Comparison of ENCODE assay signal across 9 mouse cellular contexts in the genomic region with DNA sequence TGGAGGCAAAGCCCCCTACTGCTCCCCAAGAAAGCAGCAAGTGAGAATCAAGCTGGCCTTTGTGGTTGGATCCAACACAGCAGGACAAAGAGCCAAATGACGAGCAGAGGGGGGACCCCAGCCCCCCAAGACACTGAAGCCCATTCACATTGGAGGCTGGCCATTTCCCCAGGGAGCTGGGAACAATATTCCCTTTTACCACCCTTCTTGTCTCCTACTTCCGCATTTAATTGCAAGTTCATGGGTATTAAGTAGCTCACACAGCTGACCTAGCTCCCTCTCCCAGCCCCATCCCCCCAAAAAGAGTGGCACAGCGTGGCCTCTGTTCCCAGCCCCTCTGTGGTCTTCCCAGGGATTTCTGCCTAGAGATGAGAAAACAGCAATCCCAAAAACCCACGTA. TPM values are rescaled to one million over a fixed set of nuclear protein-coding genes. Genes with fewer than 3 reads are reported as not detected.
A peak's percentile ranks its signal among the peaks of the same experiment; 100 is the strongest.
DNase-seq lines count a peak whose midpoint lies in the region; ATAC-seq and TF ChIP-seq lines count a peak whose summit lies in the region.
"Had no signal": no experiment of that assay in that cellular context is flagged by ENCODE, and none has a peak within 500 bp of the region (broad histone marks: within the 10 kb centered on the region; RNA-seq: fewer than 3 reads in every experiment).

No protein-coding gene starts in this region.

- no peaks in the 10 kb centered on the region for H3K27me3 ChIP-seq in forebrain, postnatal 0 days (ENCODE audit: insufficient read depth, low read length)
- no peaks in the 10 kb centered on the region for H3K27me3 ChIP-seq in midbrain, embryonic 10.5 days (ENCODE audit: low read depth, poor library complexity, severe bottlenecking)

- peak overlapping the region; percentile 72 for H3K27ac ChIP-seq in forebrain, postnatal 0 days (ENCODE audit: low read depth, low read length)
- H3K27ac ChIP-seq in midbrain, embryonic 10.5 days (replicated peaks): peak overlapping the region; percentile 80

- no peak overlapping the region for H3K9ac ChIP-seq in forebrain, postnatal 0 days

- peak; percentile 75 for ATAC-seq in forebrain, postnatal 0 days

- DNase-seq in frontal cortex, postnatal 10 days (ENCODE audit: low spot score in 2 of 2): peak; percentile 58 to 69
- DNase-seq in frontal cortex, postnatal 25 days (ENCODE audit: low spot score in 2 of 2): no peak
- DNase-seq in brain, adult 2 months (ENCODE audit: low read depth, low spot score): peak; percentile 69
- peak; percentile 62 for DNase-seq in forebrain, postnatal 0 days
- no peak for DNase-seq in midbrain, embryonic 10.5 days (ENCODE audit: low spot score)
- DNase-seq in spleen, postnatal 36 days (ENCODE audit: low spot score in 2 of 2): no peak
- no peak for DNase-seq in adipocyte (ENCODE audit: low spot score)
- no peak for DNase-seq in adrenal gland, adult 18-20 months (ENCODE audit: low spot score in 2 of 2)
- DNase-seq: right cerebral cortex, adult 18-20 months had no signal

- H3K4me2 ChIP-seq in forebrain, postnatal 0 days (ENCODE audit: low read depth): no peak overlapping the region

- H3K36me3 ChIP-seq in forebrain, postnatal 0 days (ENCODE audit: insufficient read depth): no peaks in the 10 kb centered on the region
- H3K36me3 ChIP-seq in midbrain, embryonic 10.5 days: 0 out of 2 replicates have a peak, but pooled peaks cover 4% of the 10 kb centered on the region

- 19% methylated on average over 4 of the region's 4 CpGs for WGBS in forebrain, postnatal 0 days
- 22% methylated on average over 4 of the region's 4 CpGs for WGBS in midbrain, embryonic 10.5 days

- no peak overlapping the region for H3K4me3 ChIP-seq in forebrain, postnatal 0 days (ENCODE audit: low read depth, low read length)
- 0 out of 2 replicates have a peak overlapping the region, but pooled peaks have one; percentile 23 for H3K4me3 ChIP-seq in midbrain, embryonic 10.5 days

- TF ChIP-seq CTCF in forebrain, postnatal 0 days (IDR thresholded peaks at IDR 0.05; ENCODE audit: low read depth): no peak

- H3K9me3 ChIP-seq in forebrain, postnatal 0 days (ENCODE audit: low read length): no peaks in the 10 kb centered on the region
- no peaks in the 10 kb centered on the region for H3K9me3 ChIP-seq in midbrain, embryonic 10.5 days (replicated peaks)

- 0 out of 2 replicates have a peak, but pooled peaks cover 9% of the 10 kb centered on the region for H3K4me1 ChIP-seq in forebrain, postnatal 0 days (ENCODE audit: insufficient read depth)
- peaks cover 83% of the 10 kb centered on the region for H3K4me1 ChIP-seq in midbrain, embryonic 10.5 days

RNA-seq across cellular contexts. Expression of a gene that starts 30.8 kb away (rescaled TPM):
- 30.6 and 31.3 TPM in 2 replicates for total RNA-seq in forebrain, postnatal 0 days (2014; rRNA removed)
- polyA plus RNA-seq in forebrain, postnatal 0 days (2015; fragmentation: Nextera tagmentation; extraction: Ambion mirVana): 14.5 and 17.5 TPM in 2 replicates
- polyA plus RNA-seq in midbrain, embryonic 10.5 days (2016; fragmentation: Nextera tagmentation; extraction: Ambion mirVana): 32.3 and 33.7 TPM in 2 replicates
- total RNA-seq in adrenal gland, adult 18-20 months (2021): 10 to 100 TPM in 1 of 2 experiments, 1 to 10 TPM in 1; 9.4 to 12.7 TPM

Comparison
In these comparisons a context has a peak if more than half of its experiments do, and no peak if none do; other contexts are left out.
1. DNase-seq: peak in frontal cortex, postnatal 10 days (2 of 2), brain, adult 2 months (single experiment) and forebrain, postnatal 0 days (single experiment); none in frontal cortex, postnatal 25 days (0 of 2), midbrain, embryonic 10.5 days (single experiment), spleen, postnatal 36 days (0 of 2), adipocyte (single experiment) and adrenal gland, adult 18-20 months (0 of 2).